Mouse (Mus musculus) kidney, embryonic 14.5 days (tissue): ENCODE results near the gene Gm49395. TPM values are rescaled to one million over a fixed set of nuclear protein-coding genes. Genes with fewer than 3 reads are reported as not detected.
A peak's percentile ranks its signal among the peaks of the same experiment; 100 is the strongest.

Experiments used
- ATAC-seq: fragments of 200-750 bp; cut with Nextera tagmentation; 2 replicates; pipeline ENCODE4 v1.8.0; 2017; ENCODE audit warnings: moderate number of reproducible peaks, mild to moderate bottlenecking, moderate TSS enrichment, moderate library complexity; ENCODE audit not compliant: low FRiP score, low TSS enrichment
- H3K27ac ChIP-seq: fragments of 300-500 bp; sonication (generic); 2 replicates; pipeline ENCODE4 v1.5.1; 2014; ENCODE audit warnings: low read depth, mild to moderate bottlenecking, low read length, moderate library complexity, mixed read lengths
- H3K27me3 ChIP-seq: fragments of 300-500 bp; sonication (generic); 2 replicates; pipeline ENCODE4 v1.6.1; 2014; ENCODE audit warnings: mild to moderate bottlenecking, low read length; ENCODE audit not compliant: control insufficient read depth, insufficient read depth
- H3K36me3 ChIP-seq: fragments of 300-500 bp; sonication (generic); 2 replicates; pipeline ENCODE4 v1.6.1; 2014; ENCODE audit warnings: low read length, mixed read lengths; ENCODE audit not compliant: control insufficient read depth, insufficient read depth
- H3K4me1 ChIP-seq: fragments of 300-500 bp; sonication (generic); 2 replicates; pipeline ENCODE4 v1.6.1; 2014; ENCODE audit warnings: low read length, mixed read lengths; ENCODE audit not compliant: control insufficient read depth, insufficient read depth
- H3K4me2 ChIP-seq: fragments of 300-500 bp; sonication (generic); replicated peaks from 2 replicates; pipeline ENCODE4 v1.6.1; 2014; ENCODE audit warnings: low read depth, mild to moderate bottlenecking, low read length
- H3K4me3 ChIP-seq: fragments of 300-500 bp; sonication (generic); 2 replicates; pipeline ENCODE4 v1.5.1; 2014; ENCODE audit warnings: mild to moderate bottlenecking, low read length
- H3K9ac ChIP-seq: fragments of 300-500 bp; sonication (generic); 2 replicates; pipeline ENCODE4 v1.6.1; 2014; ENCODE audit warnings: low read depth, mild to moderate bottlenecking, low read length, moderate library complexity
- H3K9me3 ChIP-seq: fragments of 300-500 bp; sonication (generic); 2 replicates; pipeline ENCODE4 v1.6.1; 2016; ENCODE audit warnings: low read length; ENCODE audit not compliant: control insufficient read depth
- WGBS: fragments of 180-500 bp; shearing (Covaris S2); extraction: QIAGEN DNeasy Blood & Tissue Kit; methylation state at CpG from one replicate; pipeline ENCODE4 v1.1.7; 2014; 5-methylcytosine and 5-hydroxymethylcytosine counted together
- polyA plus RNA-seq: library from polyadenylated mRNA; unstranded; fragments of >200 nt; fragmentation: Nextera tagmentation; extraction: Ambion mirVana; gene quantifications from 2 replicates; pipeline ENCODE4 v1.2.1, GENCODE M21; 2014

Gm49395 gene
- polyA plus RNA-seq, 1 experiment from 2014 or later, result 9.3 TPM

- no peak for ATAC-seq
- Histone ChIP-seq H3K9ac (no peak overlapping the region), H3K36me3 (no peaks in the 10 kb centered on the region), H3K9me3 (no peaks in the 10 kb centered on the region), H3K27me3 (no peaks in the 10 kb centered on the region), H3K27ac (no peak overlapping the region), H3K4me2 (no peak overlapping the region), H3K4me1 (0 out of 2 replicates have a peak, but pooled peaks cover 3% of the 10 kb centered on the region), H3K4me3 (no peak overlapping the region)
- WGBS, result 76% methylated on average over 8 of the region's 8 CpGs
Observed at GRCm38 (mm10) chr13:115107436-115107835, 5.7 kb upstream of the Gm49395 start.

- no peak overlapping the region for H3K4me3 ChIP-seq
- WGBS, result 84% methylated on average over 10 of the region's 10 CpGs
- no peak for ATAC-seq
Observed at GRCm38 (mm10) chr13:115106183-115106582, 4.5 kb upstream of the Gm49395 start.

GRCm38 (mm10) chr13:115102754-115103153, 1.0 kb upstream of the Gm49395 start:
- Histone ChIP-seq H3K4me2 (no peak overlapping the region), H3K4me3 (no peak overlapping the region), H3K27me3 (no peaks in the 10 kb centered on the region), H3K9me3 (no peaks in the 10 kb centered on the region), H3K27ac (no peak overlapping the region), H3K9ac (no peak overlapping the region), H3K36me3 (no peaks in the 10 kb centered on the region), H3K4me1 (0 out of 2 replicates have a peak, but pooled peaks cover 3% of the 10 kb centered on the region)
- WGBS, result 94% methylated on average over 2 of the region's 2 CpGs
- ATAC-seq, result no peak

More at GRCm38 (mm10) chr13:115106183-115106582, 4.5 kb upstream of the Gm49395 start:
- Histone ChIP-seq H3K27ac (no peak overlapping the region), H3K4me1 (0 out of 2 replicates have a peak, but pooled peaks cover 3% of the 10 kb centered on the region), H3K9me3 (no peaks in the 10 kb centered on the region), H3K9ac (no peak overlapping the region), H3K27me3 (no peaks in the 10 kb centered on the region), H3K4me2 (no peak overlapping the region), H3K36me3 (no peaks in the 10 kb centered on the region)

- peak overlapping the region; percentile 64 for H3K4me3 ChIP-seq
- 0 out of 2 replicates have a peak, but pooled peaks cover 3% of the 10 kb centered on the region for H3K4me1 ChIP-seq
- peak overlapping the region; percentile 83; the same call in 1 of the 2 replicates for H3K27ac ChIP-seq
- peak overlapping the region; percentile 66 for H3K9ac ChIP-seq
- peak overlapping the region; percentile 73 for H3K4me2 ChIP-seq
- no peak for ATAC-seq
- H3K9me3 ChIP-seq, result no peaks in the 10 kb centered on the region
- WGBS, result 29% methylated on average over 11 of the region's 11 CpGs
- no peaks in the 10 kb centered on the region for H3K36me3 ChIP-seq
- H3K27me3 ChIP-seq, result no peaks in the 10 kb centered on the region
Observed at GRCm38 (mm10) chr13:115100381-115101177, 1.1 kb downstream of the Gm49395 start.

GRCm38 (mm10) chr13:115099381-115099780, 2.3 kb downstream of the Gm49395 start:
- no peak overlapping the region for H3K27ac ChIP-seq
- H3K4me2 ChIP-seq, result peak overlapping the region; percentile 73
- no peaks in the 10 kb centered on the region for H3K27me3 ChIP-seq
- H3K36me3 ChIP-seq, result no peaks in the 10 kb centered on the region
- no peak overlapping the region for H3K4me3 ChIP-seq
- no peaks in the 10 kb centered on the region for H3K9me3 ChIP-seq
- no peak for ATAC-seq
- no peak overlapping the region for H3K9ac ChIP-seq
- 69% methylated on average over 9 of the region's 9 CpGs for WGBS
- H3K4me1 ChIP-seq, result 0 out of 2 replicates have a peak, but pooled peaks cover 3% of the 10 kb centered on the region

GRCm38 (mm10) chr13:115098227-115098626, 3.5 kb downstream of the Gm49395 start:
- H3K9ac ChIP-seq, result no peak overlapping the region

GRCm38 (mm10) chr13:115096965-115097364, 4.8 kb downstream of the Gm49395 start:
- H3K9me3 ChIP-seq, result no peaks in the 10 kb centered on the region
- no peaks in the 10 kb centered on the region for H3K4me1 ChIP-seq
- no peaks in the 10 kb centered on the region for H3K27me3 ChIP-seq
- no peak overlapping the region for H3K4me2 ChIP-seq
- no peak overlapping the region for H3K4me3 ChIP-seq
- no peak for ATAC-seq
- H3K36me3 ChIP-seq, result no peaks in the 10 kb centered on the region
- WGBS, result 55% methylated on average over 5 of the region's 5 CpGs
- H3K27ac ChIP-seq, result no peak overlapping the region
- H3K9ac ChIP-seq, result no peak overlapping the region

More at GRCm38 (mm10) chr13:115098227-115098626, 3.5 kb downstream of the Gm49395 start:
- ATAC-seq, result no peak
- H3K36me3 ChIP-seq, result no peaks in the 10 kb centered on the region
- H3K27me3 ChIP-seq, result no peaks in the 10 kb centered on the region
- H3K27ac ChIP-seq, result no peak overlapping the region
- H3K4me3 ChIP-seq, result no peak overlapping the region
- H3K4me1 ChIP-seq, result 0 out of 2 replicates have a peak, but pooled peaks cover 3% of the 10 kb centered on the region
- H3K4me2 ChIP-seq, result no peak overlapping the region
- 62% methylated on average over 3 of the region's 3 CpGs for WGBS
- H3K9me3 ChIP-seq, result no peaks in the 10 kb centered on the region

GRCm38 (mm10) chr13:115096216-115096615, 5.5 kb downstream of the Gm49395 start:
- Histone ChIP-seq H3K4me2 (no peak overlapping the region), H3K27me3 (no peaks in the 10 kb centered on the region), H3K36me3 (no peaks in the 10 kb centered on the region), H3K4me1 (peaks cover under 1% of the 10 kb centered on the region; the same call in 1 of the 2 replicates), H3K4me3 (no peak overlapping the region), H3K9ac (no peak overlapping the region), H3K27ac (no peak overlapping the region), H3K9me3 (no peaks in the 10 kb centered on the region)
- ATAC-seq, result no peak; the same call in 1 of the 2 replicates
- WGBS, result 47% methylated on average over 2 of the region's 2 CpGs

GRCm38 (mm10) chr13:115095392-115095791, 6.3 kb downstream of the Gm49395 start:
- H3K4me1 ChIP-seq, result peaks cover 5% of the 10 kb centered on the region; the same call in 1 of the 2 replicates
- ATAC-seq, result no peak
- H3K27me3 ChIP-seq, result no peaks in the 10 kb centered on the region
- H3K4me3 ChIP-seq, result no peak overlapping the region
- no peak overlapping the region for H3K4me2 ChIP-seq
- H3K9ac ChIP-seq, result no peak overlapping the region
- H3K36me3 ChIP-seq, result no peaks in the 10 kb centered on the region
- no peak overlapping the region for H3K27ac ChIP-seq
- H3K9me3 ChIP-seq, result no peaks in the 10 kb centered on the region
- 88% methylated on average over 2 of the region's 2 CpGs for WGBS
